Mouse (Mus musculus): ENCODE data around the gene Fmn2.

Gene Fmn2

DNA sequence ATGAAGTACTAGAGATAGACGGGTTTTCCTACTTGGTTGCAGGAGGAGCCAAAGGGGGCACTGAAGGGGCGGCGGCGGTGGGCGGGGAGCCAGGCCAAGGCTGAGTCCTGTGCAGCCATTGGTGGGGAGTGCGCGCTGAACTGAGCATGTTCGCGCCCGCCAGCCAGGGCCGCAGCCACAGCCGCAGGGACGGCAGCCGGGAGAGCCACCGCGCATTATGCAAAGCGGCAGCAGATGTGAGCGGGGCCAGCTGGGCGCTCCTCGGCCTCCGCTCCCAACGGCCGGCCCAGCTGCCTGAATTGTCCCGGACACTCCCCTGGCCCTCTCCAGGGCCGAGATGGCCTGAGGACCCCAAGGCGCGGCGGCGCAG is at the start of gene Fmn2:
Gene Fmn2 (plus strand): TSS at position 165 of the 370 bp plus-strand sequence.
- DNase-seq = peak in 1 of 2 experiments; percentile 4

DNA sequence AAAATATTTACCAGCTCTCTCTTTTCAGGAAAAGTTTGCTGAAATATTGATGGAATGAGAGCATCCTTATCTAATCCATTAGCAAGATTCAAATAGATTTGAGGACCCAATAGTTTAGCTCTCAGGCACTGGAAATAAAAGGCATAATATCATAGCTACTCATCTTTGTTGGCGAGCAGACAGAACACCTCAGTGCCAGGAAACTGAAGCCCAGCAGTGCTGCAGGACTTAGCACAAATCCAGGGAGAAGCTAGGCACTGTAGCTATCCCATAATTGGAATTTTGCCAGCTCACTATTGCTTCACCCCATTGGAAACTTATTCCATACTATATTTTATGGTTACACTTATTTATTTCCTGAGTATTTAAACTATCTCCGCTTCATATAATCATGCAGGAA is 46.5 kb upstream of the Fmn2 start:
- no peak for DNase-seq

DNA sequence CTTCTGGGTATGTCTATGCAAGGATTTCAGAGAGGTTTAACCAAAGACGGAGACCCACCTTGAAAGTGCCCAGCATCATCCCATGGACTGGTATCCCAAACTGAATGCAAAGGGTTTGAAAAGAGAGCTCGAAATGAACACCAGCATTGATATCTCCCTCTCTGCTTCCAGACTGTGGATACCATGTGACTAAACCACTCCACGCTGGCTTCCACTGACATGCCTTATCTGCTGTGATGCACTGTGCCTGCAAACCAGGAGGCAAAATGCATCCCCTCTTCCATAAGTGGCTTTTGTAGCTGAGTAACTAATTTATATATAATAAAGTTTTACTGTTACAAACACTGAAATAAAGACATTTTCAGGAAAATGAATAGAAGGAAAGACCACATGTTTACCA is 36.2 kb upstream of the Fmn2 start:
- no peak for DNase-seq

DNA sequence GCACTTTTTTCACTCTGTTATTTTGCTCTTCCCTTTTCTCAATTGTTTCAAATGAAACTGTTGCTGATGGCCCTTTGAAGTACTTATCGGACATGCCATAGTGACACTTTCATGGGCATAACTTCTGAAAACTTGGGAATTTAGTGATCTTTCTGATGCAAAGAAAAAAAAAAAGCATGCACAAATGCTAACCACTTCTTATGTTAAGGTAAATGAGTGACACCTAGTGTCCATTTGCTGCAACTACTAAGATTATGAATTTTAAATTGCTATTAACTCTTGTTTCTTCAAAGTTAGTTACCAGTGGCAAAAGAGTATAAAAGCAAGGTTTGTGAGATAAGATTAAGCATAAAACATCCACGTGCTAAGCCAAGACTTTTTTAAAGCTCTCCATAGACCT is 35.4 kb upstream of the Fmn2 start:
- DNase-seq = no peak

DNA sequence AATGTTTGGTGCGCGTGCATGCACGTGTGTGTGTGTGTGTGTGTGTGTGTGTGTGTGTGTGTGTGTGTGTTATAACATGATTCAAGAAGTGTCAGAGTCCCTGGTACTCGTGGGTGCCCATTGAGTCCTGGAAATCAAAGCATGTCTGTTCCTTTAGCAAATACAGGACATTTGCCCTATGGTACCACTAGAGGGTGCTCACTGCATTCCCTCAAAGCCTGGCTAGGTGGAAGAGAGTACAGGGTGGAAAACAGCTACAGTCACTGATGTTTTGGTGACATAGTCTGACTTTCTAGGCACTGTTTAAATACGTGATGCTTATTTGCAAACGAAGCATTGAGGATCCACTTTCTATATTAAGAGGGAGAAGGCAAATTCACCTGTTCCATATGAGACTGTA is 31.9 kb upstream of the Fmn2 start:
- DNase-seq = no peak

DNA sequence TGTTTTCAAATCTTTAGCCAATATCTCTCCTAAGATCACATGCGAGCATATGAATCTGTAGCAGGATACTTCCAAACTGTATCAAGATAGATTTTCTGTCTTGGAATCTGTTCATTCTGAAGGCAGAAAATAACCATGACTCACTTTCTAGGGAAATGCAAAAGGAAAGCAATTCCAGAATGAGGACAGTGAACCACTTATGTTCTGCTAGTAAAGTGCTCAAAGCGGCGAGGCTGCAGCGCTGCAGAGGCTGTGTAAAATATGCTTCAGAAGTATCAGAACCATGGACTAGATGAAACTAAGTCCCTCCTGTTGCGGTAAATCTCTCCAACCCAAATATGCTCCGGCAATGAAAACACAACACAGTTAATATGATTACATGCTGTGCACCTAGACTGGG is 19.1 kb upstream of the Fmn2 start:
- DNase-seq = no peak

DNA sequence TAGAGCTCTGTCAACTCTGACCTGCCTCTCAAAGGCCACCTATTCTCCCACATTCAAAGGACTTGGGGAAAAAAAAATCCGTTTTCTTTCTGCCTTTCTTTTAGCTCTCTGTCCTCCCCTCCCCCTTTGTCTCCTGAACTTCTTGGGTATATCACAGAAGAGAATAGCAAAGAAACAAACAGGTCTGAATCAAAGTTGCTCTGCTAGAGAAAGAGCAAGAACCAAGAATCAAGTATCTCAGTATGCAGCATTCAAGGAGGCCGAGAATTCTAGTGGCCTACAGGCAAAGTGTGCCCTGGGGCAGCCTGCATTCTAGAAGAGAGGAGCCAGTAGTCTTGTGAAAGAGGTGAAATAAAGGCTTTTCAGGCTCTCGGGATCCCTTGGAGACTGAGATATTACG is 1.6 kb upstream of the Fmn2 start:
- DNase-seq = no peak

DNA sequence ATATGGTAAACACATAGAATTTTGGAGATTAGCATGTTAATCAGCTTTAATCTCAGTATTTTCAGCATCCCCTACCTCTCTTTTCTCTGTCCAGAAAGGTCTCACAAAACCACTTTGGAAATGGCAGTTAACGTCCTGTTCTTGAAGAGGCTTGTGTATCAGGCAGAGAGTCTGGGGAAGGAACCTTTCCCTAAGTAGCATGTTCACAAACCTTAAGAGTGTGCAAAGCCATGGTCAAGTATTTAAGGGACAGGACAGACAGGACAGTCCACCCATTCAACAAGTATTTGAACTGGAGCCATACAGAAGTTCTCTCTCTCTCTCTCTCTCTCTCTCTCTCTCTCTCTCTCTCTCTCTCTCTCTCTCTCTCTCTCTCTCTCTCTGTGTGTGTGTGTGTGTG is 614 bp upstream of the Fmn2 start:
- DNase-seq = no peak

DNA sequence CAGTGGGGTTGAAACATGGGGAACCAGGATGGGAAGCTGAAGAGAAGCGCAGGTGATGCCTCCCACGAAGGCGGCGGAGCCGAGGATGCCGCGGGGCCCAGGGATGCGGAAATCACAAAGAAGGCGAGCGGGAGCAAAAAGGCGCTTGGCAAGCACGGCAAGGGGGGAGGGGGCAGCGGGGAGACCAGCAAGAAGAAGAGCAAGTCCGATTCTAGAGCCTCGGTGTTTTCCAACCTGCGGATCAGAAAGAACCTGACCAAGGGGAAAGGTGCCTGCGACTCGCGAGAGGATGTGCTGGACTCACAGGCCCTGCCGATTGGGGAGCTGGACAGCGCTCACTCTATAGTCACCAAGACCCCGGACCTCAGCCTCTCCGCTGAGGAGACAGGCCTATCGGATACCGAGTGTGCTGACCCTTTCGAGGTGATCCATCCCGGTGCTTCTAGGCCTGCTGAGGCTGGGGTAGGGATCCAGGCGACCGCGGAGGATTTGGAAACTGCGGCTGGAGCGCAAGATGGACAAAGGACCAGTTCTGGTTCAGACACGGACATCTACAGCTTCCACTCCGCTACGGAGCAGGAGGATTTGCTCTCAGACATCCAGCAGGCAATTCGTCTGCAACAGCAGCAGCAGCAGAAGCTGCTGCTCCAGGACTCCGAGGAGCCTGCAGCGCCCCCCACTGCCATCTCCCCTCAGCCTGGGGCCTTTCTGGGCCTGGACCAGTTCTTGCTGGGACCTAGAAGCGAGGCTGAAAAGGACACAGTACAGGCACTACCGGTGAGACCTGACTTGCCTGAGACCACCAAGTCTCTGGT is 613 bp downstream of the Fmn2 start:
- peak in 1 of 2 experiments; percentile 3 for DNase-seq

DNA sequence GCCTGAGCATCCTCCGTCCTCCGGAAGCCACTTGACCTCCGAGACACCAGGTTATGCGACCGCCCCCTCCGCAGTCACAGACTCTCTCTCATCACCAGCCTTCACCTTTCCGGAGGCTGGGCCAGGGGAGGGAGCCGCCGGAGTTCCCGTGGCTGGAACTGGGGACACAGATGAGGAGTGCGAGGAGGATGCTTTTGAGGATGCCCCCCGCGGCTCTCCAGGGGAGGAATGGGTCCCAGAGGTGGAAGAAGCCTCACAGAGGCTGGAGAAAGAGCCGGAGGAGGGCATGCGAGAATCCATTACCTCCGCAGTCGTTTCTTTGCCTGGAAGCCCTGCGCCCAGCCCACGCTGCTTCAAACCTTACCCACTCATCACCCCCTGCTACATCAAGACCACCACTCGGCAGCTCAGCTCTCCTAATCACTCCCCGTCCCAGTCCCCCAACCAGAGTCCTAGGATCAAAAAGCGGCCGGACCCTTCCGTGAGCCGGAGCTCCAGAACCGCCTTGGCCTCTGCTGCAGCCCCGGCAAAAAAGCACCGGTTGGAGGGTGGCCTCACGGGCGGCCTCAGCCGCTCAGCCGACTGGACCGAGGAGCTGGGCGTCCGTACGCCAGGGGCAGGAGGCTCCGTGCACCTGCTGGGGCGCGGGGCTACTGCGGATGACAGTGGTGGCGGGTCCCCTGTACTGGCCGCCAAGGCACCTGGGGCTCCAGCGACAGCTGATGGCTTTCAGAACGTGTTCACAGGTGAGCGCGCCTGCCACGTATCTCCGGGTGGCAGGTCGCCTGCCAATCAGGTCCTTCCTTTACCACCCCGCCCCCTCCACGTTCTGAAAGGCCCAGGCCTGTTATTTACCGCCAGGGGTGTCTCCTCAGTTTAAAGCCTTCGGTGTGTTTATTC is 1.5 kb downstream of the Fmn2 start:
- DNase-seq = no peak

DNA sequence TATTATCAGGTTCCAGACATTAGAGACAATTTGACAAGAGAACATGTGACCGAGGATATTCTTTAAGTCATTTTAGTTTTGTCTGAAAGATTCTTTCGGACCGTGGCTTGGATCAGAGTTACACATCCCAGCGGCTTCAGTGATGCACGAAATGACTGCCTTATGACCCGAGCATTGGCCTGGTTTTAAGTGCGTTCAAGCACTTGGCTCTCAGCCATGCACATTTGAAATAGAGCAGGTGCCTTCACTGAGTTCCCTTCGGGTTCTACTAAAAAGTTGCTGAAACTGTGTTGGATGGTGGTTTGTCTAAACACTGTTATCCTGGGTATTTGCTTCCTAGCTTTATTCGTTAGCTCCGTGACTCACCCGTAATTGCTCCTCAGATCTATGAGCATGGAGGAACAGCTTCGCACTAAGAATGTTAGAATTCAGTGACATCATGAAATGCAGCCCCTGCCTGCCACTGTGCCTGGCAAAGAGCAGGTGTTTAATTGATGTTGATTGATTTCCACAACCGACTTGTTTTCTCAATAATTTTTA is 7.0 kb downstream of the Fmn2 start:
- no peak for DNase-seq

DNA sequence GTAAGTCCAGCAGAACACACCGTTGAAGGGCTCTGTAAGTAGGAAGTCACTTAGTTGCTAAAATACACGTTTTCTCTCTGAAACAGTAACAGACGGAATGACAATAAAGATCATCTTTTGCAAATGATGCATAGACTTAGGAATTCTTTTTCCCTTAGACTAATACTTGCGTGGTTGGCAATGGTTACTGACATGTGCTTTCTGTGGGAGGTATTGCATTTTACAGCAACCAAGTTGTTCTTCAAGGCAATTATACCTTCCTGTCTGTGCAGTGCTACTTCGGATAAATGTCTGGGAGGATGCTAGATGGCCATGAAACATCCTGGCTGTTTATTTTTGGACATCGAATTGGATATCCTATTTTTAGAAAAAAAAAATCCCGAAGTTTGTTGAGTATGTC is 11.8 kb downstream of the Fmn2 start:
- DNase-seq = no peak

DNA sequence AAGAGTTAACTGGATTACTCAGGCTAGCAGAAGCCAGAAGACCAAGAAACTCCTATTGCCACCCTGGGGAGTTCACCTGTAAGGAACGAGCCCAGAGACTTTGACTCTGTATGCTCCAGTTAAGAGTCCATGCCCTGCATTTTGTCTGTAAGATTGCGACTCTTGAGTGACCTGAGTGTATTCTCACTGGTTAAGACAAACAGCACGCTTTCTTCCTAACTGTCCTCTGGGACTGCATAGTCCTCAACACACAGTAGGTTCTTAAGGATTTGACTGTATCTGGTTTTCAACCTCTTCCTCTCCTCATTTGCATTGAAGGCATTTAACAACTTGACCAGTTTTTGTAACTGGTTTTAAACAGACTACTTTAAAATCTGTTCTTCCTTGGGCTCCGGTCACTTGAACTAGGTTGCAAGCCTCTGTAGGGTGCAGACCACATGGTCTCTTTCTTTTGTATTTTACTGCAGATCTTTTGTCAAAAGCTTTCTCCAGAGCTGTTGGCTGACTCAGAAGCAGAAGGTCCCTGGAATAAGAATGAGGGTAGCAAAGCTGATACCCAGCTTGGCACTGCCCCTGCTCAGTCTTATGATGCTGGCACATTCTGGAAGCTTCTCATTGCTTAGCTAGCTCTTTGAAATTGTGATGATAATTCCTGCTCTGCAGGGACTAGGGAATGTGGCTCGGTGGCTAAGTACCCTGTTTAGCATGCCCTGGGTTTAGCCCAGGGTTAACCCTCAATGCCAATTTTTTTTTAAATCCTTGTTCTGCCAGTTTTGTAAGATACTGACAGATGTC is 20.5 kb downstream of the Fmn2 start:
- no peak for DNase-seq

DNA sequence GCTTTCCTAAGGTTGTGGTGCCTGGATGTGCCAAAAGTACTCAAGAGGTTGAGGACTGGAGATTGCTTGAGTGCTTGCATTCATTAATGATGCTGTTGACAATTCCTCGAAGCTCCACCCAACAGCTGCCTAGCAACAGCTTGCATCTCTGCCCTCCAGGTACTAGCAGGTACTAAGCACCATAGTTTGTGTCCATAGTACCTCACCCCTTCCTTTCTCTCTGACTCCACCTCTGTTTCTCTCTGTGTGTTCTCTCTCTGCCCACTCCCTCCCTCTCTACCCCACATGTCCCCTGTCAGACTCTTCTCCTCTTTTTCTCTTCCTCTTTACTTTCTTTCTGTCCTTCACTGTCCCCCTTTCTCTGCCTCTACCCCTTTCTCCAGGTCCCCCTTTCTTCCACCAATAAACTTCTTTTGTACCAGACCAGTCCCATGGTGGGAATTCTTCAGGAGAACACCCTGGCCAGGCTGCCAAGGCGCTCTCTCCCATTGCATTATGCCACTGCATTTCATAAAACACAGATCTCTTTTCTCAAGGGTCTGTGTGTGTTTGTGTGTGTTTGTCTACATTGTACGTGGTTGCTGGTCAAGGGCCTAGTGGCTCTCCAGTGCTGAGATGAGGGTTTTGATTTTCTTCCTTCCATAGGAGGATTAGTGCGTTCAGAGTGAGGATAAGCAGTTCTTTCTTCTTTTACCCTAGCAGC is 21.3 kb downstream of the Fmn2 start:
- no peak for DNase-seq

DNA sequence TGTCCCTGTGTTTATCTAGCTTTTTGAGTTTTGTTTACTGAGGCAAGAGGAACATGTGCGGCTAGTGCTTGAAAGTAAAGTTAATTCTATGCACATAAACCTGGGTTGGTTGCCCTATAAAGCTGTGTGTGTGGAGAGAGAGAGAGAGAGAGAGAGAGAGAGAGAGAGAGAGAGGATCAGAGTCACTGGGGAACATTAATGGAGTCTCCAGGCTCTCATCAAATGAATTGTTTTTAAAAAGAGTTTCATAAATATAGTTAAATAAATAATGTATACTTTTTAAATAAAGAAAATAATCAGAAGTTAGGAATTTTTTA is 21.8 kb downstream of the Fmn2 start:
- DNase-seq = no peak

DNA sequence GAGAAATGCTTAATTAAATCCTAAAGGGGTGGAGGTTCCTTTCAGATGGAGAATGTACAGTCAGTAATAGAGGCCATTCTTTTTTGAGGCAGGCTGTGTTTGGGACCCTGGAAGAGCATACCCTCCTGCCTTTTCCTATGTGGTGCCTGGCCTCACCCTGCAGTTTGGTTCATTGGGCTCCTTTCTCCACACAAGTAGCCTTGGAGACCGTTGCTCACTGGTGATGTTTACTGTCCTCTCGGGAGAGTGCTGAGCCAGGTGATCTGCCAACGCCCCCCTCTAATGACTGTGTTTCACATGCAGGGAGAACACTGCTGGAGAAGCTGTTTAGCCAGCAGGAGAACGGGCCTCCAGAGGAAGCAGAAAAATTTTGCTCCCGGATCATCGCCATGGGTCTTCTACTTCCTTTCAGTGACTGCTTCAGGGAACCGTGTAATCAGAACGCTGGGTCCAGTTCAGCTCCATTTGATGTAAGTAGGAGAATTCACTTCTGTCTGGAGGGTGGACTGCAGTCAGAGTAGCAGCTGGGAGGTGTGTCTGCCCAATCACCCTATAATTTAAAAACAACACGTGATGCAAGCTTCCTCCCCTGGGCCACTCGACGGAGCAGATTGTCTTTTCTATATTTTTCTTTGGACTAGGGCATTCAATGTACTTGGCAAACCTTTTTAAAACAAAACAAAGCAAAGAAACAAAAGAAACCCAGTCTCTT is 35.3 kb downstream of the Fmn2 start:
- no peak for DNase-seq

DNA sequence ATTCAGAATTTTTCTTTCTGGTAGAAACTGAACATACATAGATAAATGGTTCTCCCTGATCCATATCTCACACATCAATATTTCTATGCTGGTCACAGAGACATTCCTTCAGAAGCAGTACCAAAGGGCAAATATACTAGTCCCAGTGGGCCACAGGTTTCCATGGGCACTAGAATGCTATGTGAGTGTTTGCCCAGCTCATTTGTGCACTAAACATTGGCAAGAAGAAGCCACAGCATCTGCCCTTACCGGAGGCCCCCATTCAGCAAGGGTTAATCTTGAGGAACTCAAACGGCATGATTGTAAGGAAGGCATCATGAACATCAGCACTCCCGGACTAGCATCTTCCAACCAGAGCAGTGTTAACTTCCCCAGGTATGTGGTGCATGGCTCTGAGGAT is 35.9 kb downstream of the Fmn2 start:
- no peak for DNase-seq

DNA sequence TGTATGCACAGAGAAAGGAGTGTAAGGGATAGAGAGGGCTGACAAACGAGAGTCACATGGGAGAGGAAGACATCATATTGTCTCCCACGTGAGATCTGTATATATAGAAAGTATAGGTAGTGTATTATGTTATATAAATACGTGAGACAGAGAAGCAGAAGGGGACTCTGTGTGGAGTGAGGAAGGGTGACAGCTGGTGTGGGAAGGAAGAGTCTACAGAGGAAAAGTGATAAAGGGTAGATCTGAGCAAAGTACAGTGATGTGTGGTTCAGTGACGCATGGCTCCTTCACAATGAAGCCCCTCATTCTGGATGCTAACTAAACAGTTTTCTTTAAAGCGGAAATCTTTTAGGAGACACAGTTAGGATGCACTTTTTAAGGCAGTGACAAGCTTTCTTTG is 46.7 kb downstream of the Fmn2 start:
- no peak for DNase-seq

DNA sequence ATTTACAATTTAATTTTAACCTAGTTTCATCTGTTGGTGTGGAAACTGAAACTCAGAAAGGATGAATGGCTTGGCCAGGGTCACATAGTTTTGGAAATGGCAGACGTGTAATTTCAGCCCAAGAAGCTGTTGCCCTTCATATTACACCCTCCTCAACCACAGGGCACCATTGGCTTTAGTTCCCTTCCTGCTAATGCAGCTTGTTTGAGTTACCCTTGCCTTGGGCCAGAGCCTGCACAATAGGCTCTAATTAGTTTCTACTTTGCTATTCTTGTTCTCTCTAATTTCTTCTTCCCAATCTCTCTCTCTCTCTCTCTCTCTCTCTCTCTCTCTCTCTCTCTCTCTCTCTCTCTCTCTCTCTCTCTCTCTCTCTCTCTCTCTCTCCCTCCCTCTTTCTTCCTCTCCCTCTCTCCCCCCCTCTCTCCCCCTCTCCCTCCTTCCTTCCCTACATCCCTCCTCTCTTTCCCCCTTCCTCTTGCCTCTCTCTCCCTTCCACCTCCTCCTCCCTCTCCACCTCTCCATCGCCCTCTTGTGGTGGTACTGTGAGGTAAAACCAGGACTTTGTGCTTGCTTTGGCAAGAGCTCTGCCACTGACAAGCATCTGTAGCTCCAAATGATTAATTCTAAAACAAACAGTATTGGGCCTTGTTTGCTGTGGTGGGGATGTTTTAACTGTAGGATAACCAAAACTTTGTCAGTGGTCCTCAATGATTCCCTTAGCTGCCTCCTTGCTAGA is 51.8 kb downstream of the Fmn2 start:
- DNase-seq = no peak

DNA sequence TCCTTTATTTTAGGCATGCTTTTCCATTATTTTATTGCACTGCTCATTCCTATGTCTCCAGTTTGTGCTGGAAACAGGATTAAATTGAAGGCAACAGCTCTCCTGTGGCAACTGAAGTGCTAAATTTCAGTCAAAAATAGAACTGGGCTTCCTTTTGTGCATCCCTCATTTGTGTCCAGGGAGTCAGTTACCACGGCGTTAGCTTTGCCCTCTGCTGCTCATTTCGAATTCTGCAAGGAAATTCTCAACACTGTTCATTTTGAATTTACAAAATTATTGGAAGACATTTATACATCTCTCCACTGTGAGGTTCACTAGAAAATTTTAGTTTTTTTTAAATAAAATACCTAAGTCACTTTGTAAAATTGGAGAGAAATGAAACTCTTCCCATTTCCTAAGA is 53.8 kb downstream of the Fmn2 start:
- no peak for DNase-seq

DNA sequence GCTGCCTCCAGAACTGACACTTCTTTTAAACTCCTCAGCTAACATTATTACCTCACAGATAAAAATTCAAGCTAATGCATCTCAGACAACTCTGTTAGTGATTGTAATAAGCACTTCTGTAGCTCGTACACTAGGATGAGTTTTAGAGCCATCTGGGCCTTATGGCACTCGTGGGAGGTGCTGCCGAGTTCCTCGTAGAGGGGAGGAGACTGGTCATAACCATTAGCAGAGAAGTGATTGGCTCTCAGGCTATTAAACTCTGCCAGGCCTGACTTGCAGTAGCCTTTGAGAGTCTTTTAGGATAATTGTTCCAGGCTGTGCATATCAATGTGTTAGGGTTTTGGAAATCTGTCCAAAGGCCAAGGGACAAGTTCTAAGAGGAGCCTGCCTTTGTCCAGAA is 55.6 kb downstream of the Fmn2 start:
- no peak for DNase-seq

Measured in thymus, adult 18-20 months (tissue).